In genomic region chr19:45301432-45301732, GRCm38 (mm10) we compare ENCODE assay signal across 8 mouse cellular contexts.
A peak's percentile ranks its signal among the peaks of the same experiment; 100 is the strongest.
DNase-seq lines count a peak whose midpoint lies in the region; ATAC-seq lines count a peak whose summit lies in the region.

No protein-coding gene starts in this region.

- peak overlapping the region; percentile 65 for H3K9ac ChIP-seq in embryonic facial prominence, embryonic 12.5 days
- H3K9ac ChIP-seq in hindbrain, embryonic 14.5 days, result peak overlapping the region; percentile 71
- peak overlapping the region; percentile 80 for H3K9ac ChIP-seq in midbrain, embryonic 16.5 days (ENCODE audit: low read depth, low read length)

- no peaks in the 10 kb centered on the region for H3K9me3 ChIP-seq in embryonic facial prominence, embryonic 12.5 days
- no peaks in the 10 kb centered on the region for H3K9me3 ChIP-seq in hindbrain, embryonic 14.5 days (ENCODE audit: control insufficient read depth, low read length)
- no peaks in the 10 kb centered on the region for H3K9me3 ChIP-seq in midbrain, embryonic 16.5 days (replicated peaks; ENCODE audit: control insufficient read depth, low read length, poor library complexity, severe bottlenecking)

- peak; percentile 37 for DNase-seq in left cerebral cortex, postnatal 4 days
- no peak for DNase-seq in left cerebral cortex, postnatal 36 days (ENCODE audit: low spot score in 2 of 2)
- DNase-seq in hindbrain, embryonic 14.5 days (ENCODE audit: low spot score), result peak; percentile 61
- DNase-seq in urinary bladder, adult 18-20 months (ENCODE audit: low spot score in 2 of 2), result no peak
- no peak for DNase-seq in kidney, postnatal 25 days

- peak overlapping the region; percentile 95 for H3K4me2 ChIP-seq in embryonic facial prominence, embryonic 12.5 days (replicated peaks)
- peak overlapping the region; percentile 95 for H3K4me2 ChIP-seq in hindbrain, embryonic 14.5 days (replicated peaks)
- H3K4me2 ChIP-seq in midbrain, embryonic 16.5 days (ENCODE audit: low read length), result peak overlapping the region; percentile 74

- H3K4me1 ChIP-seq in embryonic facial prominence, embryonic 12.5 days, result peaks cover 24% of the 10 kb centered on the region
- peaks cover 33% of the 10 kb centered on the region for H3K4me1 ChIP-seq in hindbrain, embryonic 14.5 days (replicated peaks; ENCODE audit: control insufficient read depth, insufficient read depth, low read length)
- H3K4me1 ChIP-seq in midbrain, embryonic 16.5 days (ENCODE audit: control insufficient read depth, insufficient read depth, low read length), result peaks cover 16% of the 10 kb centered on the region

- peak overlapping the region; percentile 52 for H3K4me3 ChIP-seq in embryonic facial prominence, embryonic 12.5 days
- peak overlapping the region; percentile 41 for H3K4me3 ChIP-seq in hindbrain, embryonic 14.5 days (replicated peaks; ENCODE audit: low read length)
- H3K4me3 ChIP-seq in midbrain, embryonic 16.5 days (ENCODE audit: low read depth, low read length), result peak overlapping the region; percentile 59

- peak overlapping the region; percentile 89 for H3K27ac ChIP-seq in embryonic facial prominence, embryonic 12.5 days
- peak overlapping the region; percentile 98 for H3K27ac ChIP-seq in hindbrain, embryonic 14.5 days
- H3K27ac ChIP-seq in midbrain, embryonic 16.5 days (ENCODE audit: low read length), result peak overlapping the region; percentile 95

- H3K27me3 ChIP-seq in embryonic facial prominence, embryonic 12.5 days, result peaks cover 71% of the 10 kb centered on the region
- H3K27me3 ChIP-seq in hindbrain, embryonic 14.5 days (ENCODE audit: control insufficient read depth, insufficient read depth, low read length), result peaks cover 48% of the 10 kb centered on the region
- H3K27me3 ChIP-seq in midbrain, embryonic 16.5 days (ENCODE audit: control insufficient read depth, insufficient read depth, low read depth, low read length), result peaks cover 28% of the 10 kb centered on the region

- H3K36me3 ChIP-seq in embryonic facial prominence, embryonic 12.5 days, result no peaks in the 10 kb centered on the region
- H3K36me3 ChIP-seq in hindbrain, embryonic 14.5 days (replicated peaks; ENCODE audit: control insufficient read depth, insufficient read depth), result no peaks in the 10 kb centered on the region
- H3K36me3 ChIP-seq in midbrain, embryonic 16.5 days (ENCODE audit: control insufficient read depth, insufficient read depth, low read length), result no peaks in the 10 kb centered on the region

- 0% methylated on average over 16 of the region's 16 CpGs for WGBS in embryonic facial prominence, embryonic 12.5 days
- 2% methylated on average over 15 of the region's 16 CpGs for WGBS in hindbrain, embryonic 14.5 days
- 1% methylated on average over 13 of the region's 16 CpGs for whole genome bisulfite sequencing in midbrain, embryonic 16.5 days

- intact Hi-C loops in left cerebral cortex, postnatal 4 days (cut with DNase I), result loop anchor here (5.0 to 10.0 kb wide), 2 partner anchors 61 to 133 kb away; partner anchors contain the start of gene Btrc
- intact Hi-C loops in left cerebral cortex, postnatal 36 days (cut with DNase I), result loop anchor here (5.0 to 10.0 kb wide), 5 partner anchors 36 to 243 kb away; partner anchors contain the start of gene Btrc

- ATAC-seq in embryonic facial prominence, embryonic 12.5 days (ENCODE audit: insufficient number of reproducible peaks, insufficient read depth, low FRiP score, low TSS enrichment), result no peak
- 0 out of 2 replicates have a peak, but pooled peaks have one; percentile 2 for ATAC-seq in hindbrain, embryonic 14.5 days (ENCODE audit: low FRiP score)
- no peak for ATAC-seq in midbrain, embryonic 16.5 days
- no peak for ATAC-seq in erythroblast, adult 5-6 weeks (replicated peaks; ENCODE audit: low FRiP score, poor library complexity, severe bottlenecking)

Comparison
In these comparisons a context has a peak if more than half of its experiments do, and no peak if none do; other contexts are left out.
1. DNase-seq: peak in left cerebral cortex, postnatal 4 days (single experiment) and hindbrain, embryonic 14.5 days (single experiment); none in left cerebral cortex, postnatal 36 days (0 of 2), urinary bladder, adult 18-20 months (0 of 2) and kidney, postnatal 25 days (0 of 2).
2. Peak in every context shown above with its lines, with median percentiles within 50 percentile points of each other: H3K27ac ChIP-seq, H3K4me2 ChIP-seq, H3K4me3 ChIP-seq and H3K9ac ChIP-seq.